Mouse (Mus musculus) liver, adult 2 months (tissue): Measurements from ENCODE around the gene Olfr286. TPM values are rescaled to one million over a fixed set of nuclear protein-coding genes. Genes with fewer than 3 reads are reported as not detected.

Experiments used
- DNase-seq: peaks from one replicate; pipeline ENCODE4 v3.0.0-alpha.2; 2011; ENCODE audit warnings: low read depth, low spot score; ENCODE audit errors: extremely low read depth
- H3K27ac ChIP-seq: fragments of 200-500 bp; replicated peaks from 2 replicates; pipeline ENCODE4 v1.5.1; 2012; ENCODE audit warnings: low read depth, mild to moderate bottlenecking, control low read depth, inconsistent platforms, low read length; ENCODE audit not compliant: insufficient read depth
- H3K27me3 ChIP-seq: fragments of 200-500 bp; 2 replicates; pipeline ENCODE4 v1.6.1; 2012; ENCODE audit warnings: mild to moderate bottlenecking, moderate library complexity, low read length, inconsistent platforms; ENCODE audit not compliant: control insufficient read depth, insufficient read depth
- H3K36me3 ChIP-seq: fragments of 200-500 bp; 2 replicates; pipeline ENCODE4 v1.6.1; 2012; ENCODE audit warnings: low read length, inconsistent platforms; ENCODE audit not compliant: control insufficient read depth, insufficient read depth
- H3K4me1 ChIP-seq: fragments of 200-500 bp; 2 replicates; pipeline ENCODE4 v1.6.1; 2011; ENCODE audit warnings: low read length; ENCODE audit not compliant: control insufficient read depth, insufficient read depth
- H3K4me3 ChIP-seq: fragments of 200-500 bp; 2 replicates; pipeline ENCODE4 v1.5.1; 2011; ENCODE audit warnings: low read depth, mild to moderate bottlenecking, control low read depth, low read length, moderate library complexity; ENCODE audit not compliant: insufficient read depth
- H3K79me2 ChIP-seq: fragments of 200-500 bp; 2 replicates; pipeline ENCODE4 v1.6.1; 2012; ENCODE audit warnings: inconsistent platforms, mild to moderate bottlenecking, low read length, moderate library complexity; ENCODE audit not compliant: control insufficient read depth, insufficient read depth
- H3K9ac ChIP-seq: fragments of 200-500 bp; 2 replicates; pipeline ENCODE4 v1.6.1; 2012; ENCODE audit warnings: low read depth, mild to moderate bottlenecking, control low read depth, inconsistent platforms, low read length
- CTCF ChIP-seq: fragments of 200-500 bp; IDR thresholded peaks from 2 replicates; pipeline ENCODE4 v1.5.1; 2011; ENCODE audit warnings: low read depth, low read length, control low read depth
- POLR2A ChIP-seq: fragments of 200-500 bp; IDR thresholded peaks from 2 replicates; pipeline ENCODE4 v1.6.1; 2011; ENCODE audit warnings: low read length, control low read depth; ENCODE audit not compliant: insufficient read depth; ENCODE audit errors: extremely low read depth
- WGBS: fragments of 180-500 bp; shearing (Covaris S2); methylation state at CpG from one replicate; pipeline ENCODE4 v1.1.7; 2018; 5-methylcytosine and 5-hydroxymethylcytosine counted together
- polyA plus RNA-seq: library from polyadenylated mRNA; depleted of rRNA; stranded (reverse); fragments of >200 nt; gene quantifications from 2 replicates; pipeline ENCODE4 v1.2.3, GENCODE M21; 2012; rRNA removed
- total RNA-seq: library from RNA; depleted of rRNA; stranded (reverse); fragments of >200 nt; gene quantifications from 2 replicates; pipeline ENCODE4 v1.2.3, GENCODE M21; 2014; rRNA removed

Gene Olfr286
- total RNA-seq = not detected in 2 replicates
- polyA plus RNA-seq = not detected in 2 replicates

DNA sequence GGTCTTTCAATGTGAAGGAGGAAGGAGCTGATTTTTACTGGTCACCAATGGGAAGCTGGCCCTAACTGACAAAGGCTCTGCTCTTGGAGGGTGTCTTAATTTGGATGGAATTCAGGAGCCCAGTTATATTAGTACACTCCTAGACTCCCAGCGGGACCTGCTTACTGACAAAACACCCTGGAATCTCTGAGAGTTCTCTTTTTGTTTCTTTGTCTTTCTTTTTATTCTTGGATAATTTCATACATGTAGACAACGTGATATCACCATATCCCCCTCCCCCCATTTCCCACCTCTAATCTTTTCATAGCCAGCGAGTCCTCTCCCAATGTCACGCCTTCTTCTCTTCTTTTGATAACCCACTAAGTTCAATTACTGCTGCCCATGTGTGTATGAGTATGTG is at the start of gene Olfr286:
Olfr286 (minus strand) TSS at position 101 of the 400 bp plus-strand sequence.
- Histone ChIP-seq H3K27ac (no peak within 1 kb of the TSS), H3K27me3 (no peaks in the 10 kb centered on the region; the same call in 1 of the 2 replicates), H3K79me2 (no peaks in the 10 kb centered on the region), H3K4me3 (no peak within 1 kb of the TSS), H3K9ac (no peak within 1 kb of the TSS), H3K4me1 (no peaks in the 10 kb centered on the region), H3K36me3 (no peaks in the 10 kb centered on the region)
- TF ChIP-seq POLR2A (no peak), CTCF (no peak)
- no peak for DNase-seq
- WGBS = 80% methylated on average over 4 of the region's 4 CpGs

DNA sequence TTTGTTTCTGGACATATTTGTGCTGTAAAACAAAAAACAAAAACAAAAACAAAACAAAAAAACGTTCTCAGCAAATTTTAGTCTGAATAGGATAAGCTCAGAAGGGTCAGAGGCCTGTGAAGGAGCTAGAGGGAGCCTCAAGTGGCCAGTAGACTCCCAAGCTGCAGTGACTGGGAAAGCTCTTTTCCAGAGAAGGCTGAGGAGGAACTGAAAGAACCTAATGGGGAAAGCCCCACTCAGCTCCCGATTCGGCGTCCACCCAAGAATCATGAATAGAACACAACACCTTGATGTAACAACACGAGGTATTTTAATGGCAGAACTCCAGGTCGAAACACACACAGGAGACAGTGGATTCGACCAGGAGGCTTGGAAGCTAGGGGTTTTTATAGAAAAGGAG is 23.5 kb upstream of the Olfr286 start:
- no peaks in the 10 kb centered on the region for H3K4me1 ChIP-seq
- H3K9ac ChIP-seq = no peak overlapping the region
- H3K27me3 ChIP-seq = peaks cover 2% of the 10 kb centered on the region; the same call in 1 of the 2 replicates
- DNase-seq = no peak
- TF ChIP-seq CTCF = no peak
- no peak for TF ChIP-seq POLR2A
- H3K79me2 ChIP-seq = no peaks in the 10 kb centered on the region
- no peak overlapping the region for H3K27ac ChIP-seq
- WGBS = 83% methylated on average over 7 of the region's 7 CpGs
- H3K36me3 ChIP-seq = no peaks in the 10 kb centered on the region
- H3K4me3 ChIP-seq = no peak overlapping the region

DNA sequence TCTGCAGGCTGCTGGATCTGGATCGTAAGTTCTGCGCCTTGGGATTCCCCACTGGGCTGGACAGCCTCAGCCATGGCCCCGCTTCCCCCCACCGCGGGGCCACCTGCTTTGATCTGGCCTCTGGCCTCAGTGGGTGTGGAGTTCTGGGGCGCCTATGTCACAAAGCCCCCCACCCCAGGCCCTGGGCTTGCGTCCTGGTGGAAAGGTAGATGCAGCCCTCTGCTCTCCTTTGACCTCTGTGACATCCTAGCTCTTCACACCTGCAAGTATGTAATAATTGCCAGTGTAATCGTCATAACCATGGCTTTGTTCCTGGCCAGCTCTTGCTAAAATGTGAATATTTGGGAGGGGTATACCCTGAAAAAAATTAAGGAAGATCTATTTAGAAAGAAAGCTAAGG is 22.9 kb upstream of the Olfr286 start, which contains the start of gene H1fnt:
H1fnt (minus strand) TSS at position 101 of the 400 bp plus-strand sequence.
- Histone ChIP-seq H3K27ac (no peak within 1 kb of the TSS), H3K79me2 (no peaks in the 10 kb centered on the region), H3K4me3 (no peak within 1 kb of the TSS), H3K36me3 (no peaks in the 10 kb centered on the region), H3K27me3 (peaks cover 2% of the 10 kb centered on the region; the same call in 1 of the 2 replicates), H3K9ac (no peak within 1 kb of the TSS), H3K4me1 (no peaks in the 10 kb centered on the region)
- 88% methylated on average over 8 of the region's 8 CpGs for WGBS
- no peak for DNase-seq
- TF ChIP-seq POLR2A (no peak), CTCF (no peak)

DNA sequence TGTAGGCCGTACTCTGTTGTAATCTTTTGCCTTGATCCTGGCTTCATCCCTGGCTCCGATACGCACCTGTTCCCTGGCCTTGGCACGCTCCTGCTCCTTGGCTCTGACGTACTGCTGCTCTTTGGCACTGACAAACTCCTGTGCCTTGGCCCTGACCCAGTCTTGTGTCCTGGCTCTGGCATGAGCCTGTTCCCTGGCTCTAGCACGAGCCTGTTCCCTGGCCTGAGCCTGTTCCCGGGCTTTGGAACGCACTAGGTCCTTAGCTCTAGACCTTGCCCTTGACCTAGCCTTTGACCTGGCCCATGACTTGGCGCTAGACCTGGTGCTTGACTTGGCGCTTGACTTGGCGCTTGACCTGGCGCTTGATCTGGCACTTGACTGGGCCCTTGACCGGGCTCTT is 22.0 kb upstream of the Olfr286 start:
- Histone ChIP-seq H3K9ac (no peak overlapping the region), H3K4me1 (no peaks in the 10 kb centered on the region), H3K27me3 (no peaks in the 10 kb centered on the region), H3K4me3 (no peak overlapping the region), H3K36me3 (no peaks in the 10 kb centered on the region), H3K79me2 (no peaks in the 10 kb centered on the region), H3K27ac (no peak overlapping the region)
- WGBS = 94% methylated on average over 13 of the region's 13 CpGs
- no peak for DNase-seq
- TF ChIP-seq CTCF (no peak), POLR2A (no peak)

DNA sequence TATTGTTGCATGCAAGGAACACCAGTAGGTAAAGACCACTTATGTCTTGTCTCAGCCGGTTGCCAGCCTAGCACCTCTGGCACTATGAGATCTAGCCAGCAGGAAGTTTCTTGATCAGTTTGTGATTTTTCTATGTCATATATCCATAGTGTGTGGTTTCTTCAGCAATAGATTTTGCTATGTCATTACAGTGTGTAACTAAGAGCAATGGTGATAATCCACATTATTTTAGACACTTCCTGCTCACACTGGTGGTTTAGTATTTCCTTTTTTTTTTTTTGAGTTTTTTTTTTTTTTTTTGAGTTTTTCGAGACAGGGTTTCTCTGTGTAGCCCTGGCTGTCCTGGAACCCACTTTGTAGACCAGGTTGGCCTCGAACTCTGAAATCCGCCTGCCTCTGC is 1.2 kb upstream of the Olfr286 start:
- no peaks in the 10 kb centered on the region; the same call in 1 of the 2 replicates for H3K27me3 ChIP-seq
- no peaks in the 10 kb centered on the region for H3K36me3 ChIP-seq
- H3K9ac ChIP-seq = no peak overlapping the region
- H3K27ac ChIP-seq = no peak overlapping the region
- TF ChIP-seq POLR2A (no peak), CTCF (no peak)
- H3K4me3 ChIP-seq = no peak overlapping the region
- no peaks in the 10 kb centered on the region for H3K4me1 ChIP-seq
- no peaks in the 10 kb centered on the region for H3K79me2 ChIP-seq
- no peak for DNase-seq
- 84% methylated on average over 4 of the region's 4 CpGs for WGBS

DNA sequence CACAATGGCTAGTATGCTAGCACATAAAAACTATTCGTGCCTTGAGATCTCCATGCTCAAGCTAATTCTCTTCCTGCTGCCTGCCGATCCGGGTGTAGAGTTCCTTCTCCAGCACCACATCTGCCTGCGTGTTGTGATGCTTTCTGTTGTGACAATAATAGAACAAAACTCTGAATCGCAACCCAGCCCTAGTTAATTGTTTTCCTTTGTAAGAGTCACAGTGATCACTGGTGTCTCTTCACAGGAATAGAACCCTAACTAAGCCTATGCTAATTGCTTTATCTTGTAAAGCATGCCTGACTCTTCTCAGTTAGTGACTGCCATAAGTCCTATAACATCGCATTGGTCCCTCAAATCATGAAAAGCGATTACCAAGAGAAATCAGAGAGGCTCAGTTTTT is 8.2 kb downstream of the Olfr286 start:
- no peaks in the 10 kb centered on the region for H3K4me1 ChIP-seq
- WGBS = 85% methylated on average over 7 of the region's 7 CpGs
- H3K27ac ChIP-seq = no peak overlapping the region
- no peak overlapping the region for H3K9ac ChIP-seq
- H3K27me3 ChIP-seq = 0 out of 2 replicates have a peak, but pooled peaks cover 2% of the 10 kb centered on the region
- no peaks in the 10 kb centered on the region for H3K36me3 ChIP-seq
- DNase-seq = no peak
- H3K4me3 ChIP-seq = no peak overlapping the region
- TF ChIP-seq CTCF (no peak), POLR2A (no peak)
- no peaks in the 10 kb centered on the region for H3K79me2 ChIP-seq
